Mouse (Mus musculus): ENCODE measurements around the gene Olfr1417. TPM values are rescaled to one million over a fixed set of nuclear protein-coding genes. Genes with fewer than 3 reads are reported as not detected.
A peak's percentile ranks its signal among the peaks of the same experiment; 100 is the strongest.

The Olfr1417 gene
- total RNA-seq, 2 experiments from 2014 or later, result not detected

- intact Hi-C loops (cut with DNase I), result no loop called here
- no peak for DNase-seq
These were observed 25.9 kb downstream of the Olfr1417 start for GRCm38 (mm10) chr19:11813136-11813535.

GRCm38 (mm10) chr19:11811688-11812365 is 27.2 kb downstream of the Olfr1417 start:
- intact Hi-C loops (cut with DNase I), result no loop called here
- DNase-seq, result no peak

- no peak for DNase-seq
- intact Hi-C loops (cut with DNase I), result no loop called here
These were observed 28.2 kb downstream of the Olfr1417 start for GRCm38 (mm10) chr19:11810856-11811255.

- intact Hi-C loops (cut with DNase I), result no loop called here
These were observed 28.8 kb downstream of the Olfr1417 start for GRCm38 (mm10) chr19:11810003-11810758.

GRCm38 (mm10) chr19:11808452-11808851 is 30.6 kb downstream of the Olfr1417 start:
- intact Hi-C loops (cut with DNase I), result no loop called here
- DNase-seq, result no peak

More at GRCm38 (mm10) chr19:11810003-11810758, 28.8 kb downstream of the Olfr1417 start:
- no peak for DNase-seq

GRCm38 (mm10) chr19:11807822-11808221 is 31.2 kb downstream of the Olfr1417 start:
- intact Hi-C loops (cut with DNase I), result no loop called here

GRCm38 (mm10) chr19:11807251-11807650 is 31.8 kb downstream of the Olfr1417 start:
- no peak for DNase-seq
- intact Hi-C loops (cut with DNase I), result no loop called here

More at GRCm38 (mm10) chr19:11807822-11808221, 31.2 kb downstream of the Olfr1417 start:
- no peak for DNase-seq

- no peak for DNase-seq
- intact Hi-C loops (cut with DNase I), result no loop called here
These were observed 34.6 kb downstream of the Olfr1417 start for GRCm38 (mm10) chr19:11804423-11804822.

GRCm38 (mm10) chr19:11800531-11801315 is 38.3 kb downstream of the Olfr1417 start:
- no peak for DNase-seq
- intact Hi-C loops (cut with DNase I), result no loop called here

GRCm38 (mm10) chr19:11794447-11794846 is 44.6 kb downstream of the Olfr1417 start:
- intact Hi-C loops (cut with DNase I), result no loop called here
- DNase-seq, result no peak

GRCm38 (mm10) chr19:11793741-11794359 is 45.2 kb downstream of the Olfr1417 start:
- DNase-seq, result no peak
- intact Hi-C loops (cut with DNase I), result no loop called here

- intact Hi-C loops (cut with DNase I), result no loop called here
- no peak for DNase-seq
These were observed 47.2 kb downstream of the Olfr1417 start for GRCm38 (mm10) chr19:11791825-11792224.

- no peak for DNase-seq
- intact Hi-C loops (cut with DNase I), result no loop called here
These were observed 50.1 kb downstream of the Olfr1417 start for GRCm38 (mm10) chr19:11788876-11789275.

GRCm38 (mm10) chr19:11787826-11788225 is 51.2 kb downstream of the Olfr1417 start:
- no peak for DNase-seq
- intact Hi-C loops (cut with DNase I), result no loop called here

- DNase-seq, result no peak
- intact Hi-C loops (cut with DNase I), result no loop called here
These were observed 53.4 kb downstream of the Olfr1417 start for GRCm38 (mm10) chr19:11785409-11786154.

- intact Hi-C loops (cut with DNase I), result loop anchor here (2.0 to 5.0 kb wide), 3 partner anchors 40 to 235 kb away; partner anchors contain the start of gene Stx3
- peak; percentile 37 to 46 for DNase-seq
These were observed 61.7 kb downstream of the Olfr1417 start for GRCm38 (mm10) chr19:11777191-11777865.

Measured in gastrocnemius, postnatal 36 days (tissue).